Mouse (Mus musculus) MEL (cell line): ENCODE measurements around the gene Ank2. TPM values are rescaled to one million over a fixed set of nuclear protein-coding genes. Genes with fewer than 3 reads are reported as not detected.

ENCODE experiments used
- DNase-seq: peaks from one replicate; pipeline ENCODE4 v3.0.0; 2011; ENCODE audit warnings: low read depth, low spot score
- H3K27ac ChIP-seq: 2 replicates; pipeline ENCODE4 v1.5.1; 2012; ENCODE audit warnings: low read depth, mild to moderate bottlenecking, control low read depth, low read length, moderate library complexity; ENCODE audit not compliant: control insufficient read depth
- H3K27me3 ChIP-seq, 2 experiments: fragments of 150-350 bp in 1 of 2; sonication (generic) in 1 of 2; 2 replicates each; pipeline ENCODE4 v1.6.1; 2012; ENCODE audit warnings: low read length in 2 of 2, mild to moderate bottlenecking in 2 of 2, improper control_type of control experiment in 1 of 2, moderate library complexity in 1 of 2; ENCODE audit not compliant: insufficient read depth in 2 of 2, control insufficient read depth in 1 of 2
- H3K36me3 ChIP-seq, 2 experiments: 2 replicates each; pipeline ENCODE4 v1.6.1; 2012 to 2014; ENCODE audit warnings: low read length in 2 of 2, improper control_type of control experiment in 1 of 2, inconsistent platforms in 1 of 2, mild to moderate bottlenecking in 1 of 2; ENCODE audit not compliant: insufficient read depth in 2 of 2, control insufficient read depth in 1 of 2
- H3K4me1 ChIP-seq, 2 experiments: fragments of 150-350 bp in 1 of 2; sonication (generic) in 1 of 2; 2 replicates each; pipeline ENCODE4 v1.6.1; 2012; ENCODE audit warnings: low read length in 2 of 2, improper control_type of control experiment in 1 of 2, mild to moderate bottlenecking in 1 of 2; ENCODE audit not compliant: insufficient read depth in 2 of 2, control insufficient read depth in 1 of 2
- H3K4me3 ChIP-seq, 2 experiments: fragments of 150-350 bp in 1 of 2; sonication (generic) in 1 of 2; 2 replicates each; pipeline ENCODE4 v1.5.1; 2012; ENCODE audit warnings: low read depth in 2 of 2, low read length in 2 of 2, mild to moderate bottlenecking in 2 of 2, moderate library complexity in 2 of 2, control low read depth in 1 of 2, improper control_type of control experiment in 1 of 2; ENCODE audit not compliant: control insufficient read depth in 1 of 2, insufficient read depth in 1 of 2
- H3K79me2 ChIP-seq: 2 replicates; pipeline ENCODE4 v1.6.1; 2012; ENCODE audit warnings: mild to moderate bottlenecking, low read length, moderate library complexity; ENCODE audit not compliant: control insufficient read depth, poor library complexity, insufficient read depth
- H3K9ac ChIP-seq: 2 replicates; pipeline ENCODE4 v1.6.1; 2012; ENCODE audit warnings: low read depth, mild to moderate bottlenecking, control low read depth, low read length, moderate library complexity; ENCODE audit not compliant: control insufficient read depth, poor library complexity, severe bottlenecking
- H3K9me3 ChIP-seq: fragments of 150-350 bp; sonication (generic); replicated peaks from 2 replicates; pipeline ENCODE4 v1.6.1; 2012; ENCODE audit warnings: mild to moderate bottlenecking, low read length, improper control_type of control experiment, moderate library complexity; ENCODE audit not compliant: insufficient read depth
- BHLHE40 ChIP-seq: IDR thresholded peaks from 2 replicates; pipeline ENCODE4 v1.6.1; 2012; ENCODE audit warnings: low read depth, mild to moderate bottlenecking, inconsistent platforms, low read length, improper control_type of control experiment, borderline replicate concordance
- CHD2 ChIP-seq: IDR thresholded peaks from 2 replicates; pipeline ENCODE4 v1.6.1; 2011; ENCODE audit warnings: low read length, improper control_type of control experiment
- CTCF ChIP-seq, 3 experiments: IDR thresholded peaks in 2 of 3; conservative IDR thresholded peaks in 1 of 3; 2 replicates each; pipeline ENCODE4 v1.5.1; 2011 to 2012; ENCODE audit warnings: low read length in 3 of 3, low read depth in 2 of 3, mild to moderate bottlenecking in 2 of 3, improper control_type of control experiment in 1 of 3, inconsistent platforms in 1 of 3, mixed read lengths in 1 of 3, moderate library complexity in 1 of 3; ENCODE audit not compliant: control insufficient read depth in 1 of 3, insufficient read depth in 1 of 3, poor library complexity in 1 of 3, severe bottlenecking in 1 of 3
- E2F4 ChIP-seq: IDR thresholded peaks from 2 replicates; pipeline ENCODE4 v1.6.1; 2011; ENCODE audit warnings: low read depth, low read length, improper control_type of control experiment, borderline replicate concordance
- ELF1 ChIP-seq: IDR thresholded peaks from 2 replicates; pipeline ENCODE4 v1.6.1; 2014; ENCODE audit warnings: low read depth, mild to moderate bottlenecking, inconsistent platforms, low read length, improper control_type of control experiment, moderate library complexity
- ETS1 ChIP-seq: IDR thresholded peaks from 2 replicates; pipeline ENCODE4 v1.6.1; 2012; ENCODE audit warnings: low read depth, mild to moderate bottlenecking, inconsistent platforms, low read length, improper control_type of control experiment, moderate library complexity
- GABPA ChIP-seq: IDR thresholded peaks from 2 replicates; pipeline ENCODE4 v1.6.1; 2012; ENCODE audit warnings: low read depth, mild to moderate bottlenecking, inconsistent platforms, low read length, improper control_type of control experiment, moderate library complexity
- HCFC1 ChIP-seq: IDR thresholded peaks from 2 replicates; pipeline ENCODE4 v1.6.1; 2012; ENCODE audit warnings: low read depth, mild to moderate bottlenecking, inconsistent platforms, low read length, improper control_type of control experiment, moderate library complexity
- KAT2A ChIP-seq: conservative IDR thresholded peaks from 2 replicates; pipeline ENCODE4 v1.6.1; 2012; ENCODE audit warnings: low read depth, low read length, improper control_type of control experiment, inconsistent platforms
- MAX ChIP-seq: IDR thresholded peaks from 2 replicates; pipeline ENCODE4 v1.6.1; 2011; ENCODE audit warnings: low read length, improper control_type of control experiment
- MAZ ChIP-seq: IDR thresholded peaks from 2 replicates; pipeline ENCODE4 v1.6.1; 2012; ENCODE audit warnings: low read depth, mild to moderate bottlenecking, inconsistent platforms, low read length, improper control_type of control experiment
- MEF2A ChIP-seq: IDR thresholded peaks from 2 replicates; pipeline ENCODE4 v1.6.1; 2014; ENCODE audit warnings: low read depth, mild to moderate bottlenecking, inconsistent platforms, low read length, improper control_type of control experiment; ENCODE audit not compliant: poor library complexity, insufficient replicate concordance, severe bottlenecking; ENCODE audit errors: extremely low read depth
- MYB ChIP-seq: IDR thresholded peaks from 2 replicates; pipeline ENCODE4 v1.6.1; 2011; ENCODE audit warnings: mild to moderate bottlenecking, low read depth, low read length, improper control_type of control experiment
- MYC ChIP-seq: IDR thresholded peaks from 2 replicates; pipeline ENCODE4 v1.6.1; 2011; ENCODE audit warnings: low read depth, mild to moderate bottlenecking, low read length, improper control_type of control experiment, moderate library complexity
- POLR2A ChIP-seq, 2 experiments: IDR thresholded peaks; 2 replicates each; pipeline ENCODE4 v1.6.1; 2011 to 2012; ENCODE audit warnings: low read length in 2 of 2, mild to moderate bottlenecking in 2 of 2, control low read depth in 1 of 2, improper control_type of control experiment in 1 of 2, low read depth in 1 of 2, moderate library complexity in 1 of 2; ENCODE audit not compliant: control insufficient read depth in 1 of 2, insufficient read depth in 1 of 2, poor library complexity in 1 of 2
- POLR2AphosphoS2 ChIP-seq: IDR thresholded peaks from 2 replicates; pipeline ENCODE4 v1.6.1; 2011; ENCODE audit warnings: low read length, improper control_type of control experiment
- RAD21 ChIP-seq: IDR thresholded peaks from 2 replicates; pipeline ENCODE4 v1.6.1; 2011; ENCODE audit warnings: mild to moderate bottlenecking, low read depth, low read length, improper control_type of control experiment
- SIN3A ChIP-seq: IDR thresholded peaks from 2 replicates; pipeline ENCODE4 v1.6.1; 2012; ENCODE audit warnings: low read length, improper control_type of control experiment, inconsistent platforms
- SMC3 ChIP-seq: IDR thresholded peaks from 2 replicates; pipeline ENCODE4 v1.6.1; 2011; ENCODE audit warnings: low read depth, low read length, improper control_type of control experiment
- TAL1 ChIP-seq: IDR thresholded peaks from 2 replicates; pipeline ENCODE4 v1.6.1; 2012; ENCODE audit warnings: mild to moderate bottlenecking, inconsistent platforms, low read length, moderate library complexity, mixed read lengths
- TBP ChIP-seq: IDR thresholded peaks from 2 replicates; pipeline ENCODE4 v1.8.0; 2011; ENCODE audit warnings: low read depth, low read length, improper control_type of control experiment
- UBTF ChIP-seq: IDR thresholded peaks from 2 replicates; pipeline ENCODE4 v1.6.1; 2012; ENCODE audit warnings: low read depth, mild to moderate bottlenecking, inconsistent platforms, low read length, improper control_type of control experiment, moderate library complexity, borderline replicate concordance; ENCODE audit not compliant: insufficient read depth
- USF1 ChIP-seq: IDR thresholded peaks from 2 replicates; pipeline ENCODE4 v1.6.1; 2014; ENCODE audit warnings: low read depth, mild to moderate bottlenecking, inconsistent platforms, low read length, improper control_type of control experiment, moderate library complexity
- USF2 ChIP-seq, 2 experiments: IDR thresholded peaks; 2 replicates each; pipeline ENCODE4 v1.6.1; 2011 to 2012; ENCODE audit warnings: improper control_type of control experiment in 2 of 2, low read length in 2 of 2, borderline replicate concordance in 1 of 2, inconsistent platforms in 1 of 2, low read depth in 1 of 2, mild to moderate bottlenecking in 1 of 2; ENCODE audit not compliant: insufficient read depth in 1 of 2
- ZC3H11A ChIP-seq: IDR thresholded peaks from 2 replicates; pipeline ENCODE4 v1.6.1; 2012; ENCODE audit warnings: low read depth, mild to moderate bottlenecking, inconsistent platforms, low read length, improper control_type of control experiment
- ZKSCAN1 ChIP-seq: IDR thresholded peaks from 2 replicates; pipeline ENCODE4 v1.6.1; 2012; ENCODE audit warnings: low read depth, mild to moderate bottlenecking, inconsistent platforms, low read length, improper control_type of control experiment, moderate library complexity
- polyA plus RNA-seq, 2 experiments: library from polyadenylated mRNA; stranded (reverse) in 1 of 2; unstranded in 1 of 2; fragments of >175 nt in 1 of 2; fragments of >200 nt in 1 of 2; gene quantifications; 2 replicates each; pipeline versions ENCODE4 v1.2.1 to v1.2.4; 2012; ENCODE audit warnings: low replicate concordance in 2 of 2, low read depth in 1 of 2; ENCODE audit not compliant: insufficient read length in 2 of 2, insufficient read depth in 1 of 2, missing spikeins in 1 of 2
- total RNA-seq: library from RNA; depleted of rRNA; stranded (reverse); fragments of 300-350 nt; gene quantifications from 2 replicates; pipeline ENCODE4 v1.2.3, GENCODE M21; 2012

The Ank2 gene
- total and polyA plus RNA-seq, 3 experiments = 2.7 to 4.5 TPM; not detected in 1

DNA sequence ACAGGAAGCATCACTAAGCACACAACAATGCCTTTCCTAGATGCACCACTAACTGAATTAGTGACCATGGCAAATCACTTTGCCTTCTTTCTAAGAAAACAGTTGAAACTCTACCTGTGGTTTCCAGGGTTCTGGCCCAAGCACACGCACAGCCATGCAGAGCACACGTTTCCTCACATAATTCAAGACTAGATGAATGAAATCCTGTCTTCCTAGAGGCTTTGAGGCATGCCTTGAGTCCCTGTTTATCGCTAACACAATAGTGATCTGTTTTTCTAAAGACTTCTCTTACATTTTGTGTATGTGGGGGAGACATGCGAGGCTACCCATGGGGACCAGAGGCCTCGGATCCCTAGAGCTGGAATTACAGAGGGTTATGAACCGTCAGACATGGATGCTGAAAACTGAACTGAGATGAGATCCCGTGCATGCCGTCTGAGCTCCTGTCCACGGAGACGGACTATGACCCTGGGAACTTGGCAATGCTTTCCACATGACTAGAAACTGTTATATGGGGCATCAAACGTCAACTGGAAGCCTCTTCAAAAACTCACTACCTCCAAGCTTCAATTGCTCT lies 256.8 kb downstream of the Ank2 start:
- H3K36me3 ChIP-seq = no peaks in the 10 kb centered on the region
- H3K27me3 ChIP-seq = no peaks in the 10 kb centered on the region
- TF ChIP-seq USF2 (IDR thresholded peaks at IDR 0.05; ENCODE audit: borderline replicate concordance in 1 of 2, insufficient read depth in 1 of 2, low read depth in 1 of 2, low read length in 2 of 2) = no peak
- TF ChIP-seq KAT2A = no peak
- no peak for TF ChIP-seq MYB
- TF ChIP-seq RAD21 = no peak
- TF ChIP-seq HCFC1 = no peak
- no peak for TF ChIP-seq SIN3A
- TF ChIP-seq MAZ = no peak
- TF ChIP-seq E2F4 = no peak
- no peak for TF ChIP-seq ETS1
- no peak for TF ChIP-seq ELF1
- TF ChIP-seq MYC = no peak
- TF ChIP-seq POLR2A (IDR thresholded peaks at IDR 0.05; ENCODE audit: control insufficient read depth in 1 of 2, insufficient read depth in 1 of 2, low read depth in 1 of 2, low read length in 2 of 2, poor library complexity in 1 of 2) = no peak
- TF ChIP-seq TBP = no peak
- TF ChIP-seq CTCF (IDR thresholded peaks at IDR 0.05 in 2 of 3, conservative IDR thresholded peaks at IDR 0.05 in 1 of 3; ENCODE audit: control insufficient read depth in 1 of 3, insufficient read depth in 1 of 3, low read depth in 2 of 3, low read length in 3 of 3, poor library complexity in 1 of 3, severe bottlenecking in 1 of 3) = no peak
- TF ChIP-seq BHLHE40 = no peak
- TF ChIP-seq, all 39 proteins: peak for 0
- DNase-seq = no peak
- no peaks in the 10 kb centered on the region for H3K79me2 ChIP-seq
- H3K9me3 ChIP-seq = no peaks in the 10 kb centered on the region
- no peak overlapping the region for H3K4me3 ChIP-seq
- H3K9ac ChIP-seq = no peak overlapping the region
- no peak overlapping the region for H3K27ac ChIP-seq
- no peaks in the 10 kb centered on the region for H3K4me1 ChIP-seq

DNA sequence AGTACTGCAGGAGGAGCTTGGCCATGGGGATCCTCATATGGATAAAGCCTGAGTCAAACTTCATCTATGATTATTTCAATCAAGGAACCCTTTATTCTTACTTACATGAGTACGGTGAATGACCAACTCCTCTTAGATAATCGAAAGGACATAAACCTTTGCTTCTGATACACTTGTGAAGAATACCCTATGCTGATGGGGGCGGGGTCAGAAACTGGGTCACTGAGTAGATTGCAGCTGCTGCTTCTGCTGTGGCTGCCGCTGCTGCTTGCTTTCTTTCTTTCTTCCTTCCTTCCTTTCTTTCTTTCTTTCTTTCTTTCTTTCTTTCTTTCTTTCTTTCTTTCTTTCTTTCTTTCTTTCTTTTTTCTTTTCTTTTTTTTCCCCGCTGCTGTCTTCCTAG lies 263.9 kb downstream of the Ank2 start:
- no peak for DNase-seq
- no peak overlapping the region for H3K4me3 ChIP-seq
- H3K27ac ChIP-seq = no peak overlapping the region
- no peaks in the 10 kb centered on the region for H3K36me3 ChIP-seq
- no peaks in the 10 kb centered on the region for H3K4me1 ChIP-seq
- H3K9me3 ChIP-seq = no peaks in the 10 kb centered on the region
- TF ChIP-seq ZC3H11A (no peak), POLR2A (IDR thresholded peaks at IDR 0.05; ENCODE audit: control insufficient read depth in 1 of 2, insufficient read depth in 1 of 2, low read depth in 1 of 2, low read length in 2 of 2, poor library complexity in 1 of 2) (no peak), MAZ (no peak), SIN3A (no peak), UBTF (no peak), USF1 (no peak), MAX (no peak), MYC (no peak), ZKSCAN1 (no peak), SMC3 (no peak), POLR2AphosphoS2 (no peak), HCFC1 (no peak), TAL1 (no peak), MEF2A (no peak), TBP (no peak), ETS1 (no peak), RAD21 (no peak), GABPA (no peak), CHD2 (no peak)
- no peak overlapping the region for H3K9ac ChIP-seq
- no peaks in the 10 kb centered on the region for H3K79me2 ChIP-seq
- no peaks in the 10 kb centered on the region for H3K27me3 ChIP-seq
